ENCODE assay signal across 15 mouse cellular contexts in the genomic region with DNA sequence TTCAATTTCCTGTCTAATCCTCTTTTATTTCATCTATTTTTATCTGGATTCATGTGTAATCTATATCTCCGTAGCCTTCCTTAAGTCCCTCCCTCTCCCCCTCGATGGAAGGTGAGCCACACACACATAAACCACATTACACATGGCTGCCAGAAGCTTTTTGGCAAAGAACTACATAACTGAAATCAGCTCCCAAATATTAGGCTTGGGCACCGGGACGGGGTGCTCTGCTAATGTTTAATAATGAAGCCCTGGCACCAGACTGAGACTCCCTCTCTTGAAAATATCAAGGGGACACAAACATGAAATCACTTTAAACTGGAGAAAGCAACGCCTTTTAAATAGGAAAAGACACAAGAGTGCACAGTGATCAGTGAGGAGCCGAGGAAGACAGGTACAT. TPM values are rescaled to one million over a fixed set of nuclear protein-coding genes. Genes with fewer than 3 reads are reported as not detected.
DNase-seq lines count a peak whose midpoint lies in the region; ATAC-seq and TF ChIP-seq lines count a peak whose summit lies in the region.
"Had no signal": no experiment of that assay in that cellular context is flagged by ENCODE, and none has a peak within 500 bp of the region (broad histone marks: within the 10 kb centered on the region; RNA-seq: fewer than 3 reads in every experiment).

No protein-coding gene starts in this region.

- H3K4me2 ChIP-seq in forebrain, embryonic 12.5 days = peak overlapping the region; percentile 82
- H3K4me2 ChIP-seq in heart, postnatal 0 days (ENCODE audit: low read depth, low read length) = peak overlapping the region; percentile 71
- peak overlapping the region; percentile 70 for H3K4me2 ChIP-seq in midbrain, embryonic 15.5 days

- no peak for ATAC-seq in forebrain, embryonic 12.5 days (ENCODE audit: low FRiP score)
- ATAC-seq in heart, postnatal 0 days (ENCODE audit: insufficient read depth, low read depth) = no peak
- ATAC-seq in midbrain, embryonic 15.5 days (replicated peaks) = no peak
- ATAC-seq: CD4-positive, CD25-positive, alpha-beta regulatory T cell, adult 4 months had no signal

- TF ChIP-seq CTCF in heart, postnatal 0 days (IDR thresholded peaks at IDR 0.05; ENCODE audit: low read depth) = no peak

- H3K36me3 ChIP-seq in heart, embryonic 10.5 days = no peaks in the 10 kb centered on the region
- H3K36me3 ChIP-seq in forebrain, embryonic 12.5 days (replicated peaks) = peaks cover 9% of the 10 kb centered on the region; the same call in 1 of the 2 replicates
- H3K36me3 ChIP-seq in heart, postnatal 0 days (replicated peaks; ENCODE audit: control insufficient read depth, insufficient read depth, low read length) = no peaks in the 10 kb centered on the region
- no peaks in the 10 kb centered on the region for H3K36me3 ChIP-seq in midbrain, embryonic 15.5 days (replicated peaks)
- H3K36me3 ChIP-seq: kidney, embryonic 15.5 days; stomach, embryonic 15.5 days had no signal

- no peak for TF ChIP-seq EP300 in heart, postnatal 0 days (IDR thresholded peaks at IDR 0.05; ENCODE audit: low read depth)

- no peaks in the 10 kb centered on the region for H3K9me3 ChIP-seq in heart, embryonic 10.5 days
- H3K9me3 ChIP-seq in forebrain, embryonic 12.5 days = no peaks in the 10 kb centered on the region
- H3K9me3 ChIP-seq in heart, postnatal 0 days (replicated peaks; ENCODE audit: control insufficient read depth, low read length) = no peaks in the 10 kb centered on the region
- no peaks in the 10 kb centered on the region for H3K9me3 ChIP-seq in midbrain, embryonic 15.5 days
- H3K9me3 ChIP-seq: stomach, embryonic 15.5 days had no signal

- 0 out of 2 replicates have a peak overlapping the region, but pooled peaks have one; percentile 17 for H3K27ac ChIP-seq in heart, embryonic 10.5 days
- H3K27ac ChIP-seq in forebrain, embryonic 12.5 days = no peak overlapping the region; the same call in 1 of the 2 replicates
- peak overlapping the region; percentile 89 for H3K27ac ChIP-seq in heart, postnatal 0 days (ENCODE audit: low read depth)
- peak overlapping the region; percentile 98; the same call in 1 of the 2 replicates for H3K27ac ChIP-seq in midbrain, embryonic 15.5 days
- H3K27ac ChIP-seq: kidney, embryonic 15.5 days; stomach, embryonic 15.5 days had no signal

- H3K4me1 ChIP-seq in heart, embryonic 10.5 days = peaks cover 45% of the 10 kb centered on the region
- H3K4me1 ChIP-seq in forebrain, embryonic 12.5 days = peaks cover 56% of the 10 kb centered on the region
- H3K4me1 ChIP-seq in heart, postnatal 0 days (ENCODE audit: control insufficient read depth, insufficient read depth) = peaks cover 13% of the 10 kb centered on the region
- H3K4me1 ChIP-seq in midbrain, embryonic 15.5 days = peaks cover 59% of the 10 kb centered on the region

- peaks cover 35% of the 10 kb centered on the region for H3K27me3 ChIP-seq in heart, embryonic 10.5 days (ENCODE audit: insufficient read depth, poor library complexity, severe bottlenecking)
- no peaks in the 10 kb centered on the region for H3K27me3 ChIP-seq in forebrain, embryonic 12.5 days
- H3K27me3 ChIP-seq in heart, postnatal 0 days (ENCODE audit: control insufficient read depth, insufficient read depth, low read length) = peaks cover 20% of the 10 kb centered on the region
- no peaks in the 10 kb centered on the region for H3K27me3 ChIP-seq in midbrain, embryonic 15.5 days (replicated peaks)

- H3K4me3 ChIP-seq in heart, embryonic 10.5 days = peak overlapping the region; percentile 91; the same call in 1 of the 2 replicates
- peak overlapping the region; percentile 92 for H3K4me3 ChIP-seq in forebrain, embryonic 12.5 days (replicated peaks)
- H3K4me3 ChIP-seq in heart, postnatal 0 days (ENCODE audit: low read depth, low read length) = peak overlapping the region; percentile 61
- peak overlapping the region; percentile 85 for H3K4me3 ChIP-seq in midbrain, embryonic 15.5 days
- H3K4me3 ChIP-seq: kidney, embryonic 15.5 days had no signal

- no peak for DNase-seq in heart, embryonic 10.5 days (ENCODE audit: low spot score)
- no peak for DNase-seq in heart, postnatal 4 days
- DNase-seq in heart, postnatal 0 days (ENCODE audit: low spot score) = peak; percentile 18
- DNase-seq in kidney, postnatal 14 days = no peak
- DNase-seq in ovary, postnatal 14 days (ENCODE audit: low spot score) = no peak
- DNase-seq: thymus, postnatal 4 days had no signal

- no peak overlapping the region for H3K9ac ChIP-seq in forebrain, embryonic 12.5 days
- peak overlapping the region; percentile 74; the same call in 1 of the 2 replicates for H3K9ac ChIP-seq in heart, postnatal 0 days (replicated peaks; ENCODE audit: low read depth, low read length)
- no peak overlapping the region; the same call in 1 of the 2 replicates for H3K9ac ChIP-seq in midbrain, embryonic 15.5 days
- H3K9ac ChIP-seq: kidney, embryonic 15.5 days; stomach, embryonic 15.5 days had no signal

- 80% methylated on average over 6 of the region's 6 CpGs for WGBS in heart, embryonic 10.5 days
- WGBS in forebrain, embryonic 12.5 days = 84% methylated on average over 6 of the region's 6 CpGs
- WGBS in heart, postnatal 0 days = 31% methylated on average over 6 of the region's 6 CpGs
- 49% methylated on average over 6 of the region's 6 CpGs for WGBS in midbrain, embryonic 15.5 days

RNA-seq across cellular contexts. Expression of gene Gm13090, which starts 16.5 kb away (rescaled TPM):
- polyA plus RNA-seq in heart, embryonic 10.5 days (2016; fragmentation: Nextera tagmentation; extraction: Ambion mirVana) = not detected in 2 replicates
- not detected for total RNA-seq in heart, postnatal 4 days (2021)
- 0.54 TPM in 1 of 2 replicates, not detected in the other for polyA plus RNA-seq in forebrain, embryonic 12.5 days (2016; fragmentation: Nextera tagmentation; extraction: Ambion mirVana)
- not detected in 2 replicates for total RNA-seq in heart, postnatal 0 days (2014; rRNA removed; ENCODE audit: low replicate concordance)
- polyA plus RNA-seq in heart, postnatal 0 days (2015; fragmentation: Nextera tagmentation; extraction: Ambion mirVana) = 0.26 TPM in 1 of 2 replicates, not detected in the other
- polyA plus RNA-seq in midbrain, embryonic 15.5 days (2015; fragmentation: Nextera tagmentation; extraction: Ambion mirVana) = 0.24 and 0.48 TPM in 2 replicates
- total RNA-seq: hematopoietic stem cell, adult 5-6 weeks; layer of hippocampus, postnatal 10 days; neutrophil, adult 5-6 weeks had no signal
- polyA plus RNA-seq: CD4-positive, CD25-positive, alpha-beta regulatory T cell, adult 4 months; kidney, embryonic 15.5 days; liver, embryonic 16.5 days; stomach, embryonic 15.5 days had no signal

RNA-seq across cellular contexts. Expression of gene Vamp3, which starts 48.1 kb away (rescaled TPM):
- 105 and 113 TPM in 2 replicates for polyA plus RNA-seq in heart, embryonic 10.5 days (2016; fragmentation: Nextera tagmentation; extraction: Ambion mirVana)
- total RNA-seq in heart, postnatal 4 days (2021) = 10 to 100 TPM; 83.2 to 86.2 TPM
- polyA plus RNA-seq in forebrain, embryonic 12.5 days (2016; fragmentation: Nextera tagmentation; extraction: Ambion mirVana) = 77.4 and 77.5 TPM in 2 replicates
- 63.6 and 75.8 TPM in 2 replicates for total RNA-seq in heart, postnatal 0 days (2014; rRNA removed; ENCODE audit: low replicate concordance)
- 82.3 and 83.2 TPM in 2 replicates for polyA plus RNA-seq in heart, postnatal 0 days (2015; fragmentation: Nextera tagmentation; extraction: Ambion mirVana)
- polyA plus RNA-seq in midbrain, embryonic 15.5 days (2015; fragmentation: Nextera tagmentation; extraction: Ambion mirVana) = 48.5 and 52.4 TPM in 2 replicates
